Mouse (Mus musculus) bone marrow, adult 2 months (tissue): ENCODE measurements around the gene 4930402H24Rik.

Source experiments
- CTCF ChIP-seq: fragments of 200-500 bp; IDR thresholded peaks from 2 replicates; pipeline ENCODE4 v1.5.1; 2011; ENCODE audit warnings: low read length, control low read depth; ENCODE audit not compliant: control insufficient read depth, insufficient read depth
- POLR2A ChIP-seq: fragments of 200-500 bp; IDR thresholded peaks from 2 replicates; pipeline ENCODE4 v1.6.1; 2011; ENCODE audit warnings: low read depth, mild to moderate bottlenecking, control low read depth, low read length, borderline replicate concordance; ENCODE audit not compliant: control insufficient read depth

DNA sequence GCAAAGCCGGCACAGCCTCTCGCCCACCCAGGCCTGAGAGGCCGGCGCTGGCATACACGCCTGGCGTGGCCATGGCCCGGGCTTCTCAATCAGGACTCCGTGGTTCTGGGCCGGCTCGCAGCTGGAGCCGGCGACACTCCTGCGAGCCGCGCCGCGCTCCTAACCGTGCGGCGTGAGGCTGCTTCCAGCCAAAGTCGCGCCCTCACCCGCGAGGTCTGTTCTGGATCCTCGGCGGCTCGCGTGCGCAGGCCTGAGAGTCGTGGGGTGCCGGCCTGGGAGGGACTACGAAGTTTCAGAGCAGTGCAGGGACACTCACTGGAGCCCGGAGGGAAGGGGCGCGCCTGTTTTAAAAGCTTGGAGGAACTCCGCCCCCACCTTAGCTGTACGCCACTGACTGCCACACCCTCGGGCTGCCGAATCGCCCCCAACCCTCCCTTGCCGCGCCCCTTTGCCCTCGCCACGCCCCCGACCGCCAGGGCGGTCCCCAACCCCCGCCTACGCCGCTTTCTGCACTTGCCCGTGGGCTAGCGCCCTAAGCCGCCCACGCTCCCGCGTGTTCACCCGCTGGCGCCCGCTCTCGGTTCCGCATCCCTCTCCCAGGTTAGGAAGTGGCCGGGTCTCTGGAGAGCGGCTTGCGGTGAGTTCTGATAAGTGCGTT lies 208.9 kb downstream of the 4930402H24Rik start, which contains the start of gene Slc4a11:
- TF ChIP-seq POLR2A, result no peak; the same call in 1 of the 2 replicates
- no peak for TF ChIP-seq CTCF
